Mouse (Mus musculus) cerebellum, adult 2 months (tissue): ENCODE results near the gene Upk3b. TPM values are rescaled to one million over a fixed set of nuclear protein-coding genes. Genes with fewer than 3 reads are reported as not detected.

Source experiments
- DNase-seq, 2 experiments: peaks; one replicate each; pipeline ENCODE4 v3.0.0; 2021
- H3K27ac ChIP-seq: fragments of 200-500 bp; 2 replicates; pipeline ENCODE4 v1.5.1; 2012; ENCODE audit warnings: low read length, control low read depth, inconsistent platforms; ENCODE audit not compliant: insufficient read depth
- H3K27me3 ChIP-seq: fragments of 200-500 bp; 2 replicates; pipeline ENCODE4 v1.6.1; 2012; ENCODE audit warnings: inconsistent platforms, mild to moderate bottlenecking, low read length, moderate library complexity; ENCODE audit not compliant: control insufficient read depth, insufficient read depth
- H3K4me1 ChIP-seq: fragments of 200-500 bp; 2 replicates; pipeline ENCODE4 v1.6.1; 2011; ENCODE audit warnings: low read length; ENCODE audit not compliant: control insufficient read depth, insufficient read depth
- H3K4me3 ChIP-seq: fragments of 200-500 bp; replicated peaks from 2 replicates; pipeline ENCODE3; 2011; ENCODE audit warnings: mild to moderate bottlenecking, low read depth, low read length, control low read depth; ENCODE audit not compliant: insufficient read depth
- CTCF ChIP-seq: fragments of 200-500 bp; IDR thresholded peaks from 2 replicates; pipeline ENCODE4 v1.5.1; 2011; ENCODE audit warnings: low read depth, mild to moderate bottlenecking, control low read depth, low read length, moderate library complexity, borderline replicate concordance; ENCODE audit not compliant: insufficient read depth
- POLR2A ChIP-seq: fragments of 200-500 bp; IDR thresholded peaks from 2 replicates; pipeline ENCODE4 v1.6.1; 2011; ENCODE audit warnings: low read length, control low read depth, borderline replicate concordance; ENCODE audit not compliant: insufficient read depth
- WGBS: fragments of 180-500 bp; shearing (Covaris S2); methylation state at CpG from one replicate; pipeline ENCODE4 v1.1.7; 2018; 5-methylcytosine and 5-hydroxymethylcytosine counted together
- polyA plus RNA-seq: library from polyadenylated mRNA; depleted of rRNA; stranded (reverse); fragments of >200 nt; gene quantifications from 2 replicates; pipeline ENCODE4 v1.2.3, GENCODE M21; 2012

Upk3b gene
- polyA plus RNA-seq, 1 experiment: not detected

DNA sequence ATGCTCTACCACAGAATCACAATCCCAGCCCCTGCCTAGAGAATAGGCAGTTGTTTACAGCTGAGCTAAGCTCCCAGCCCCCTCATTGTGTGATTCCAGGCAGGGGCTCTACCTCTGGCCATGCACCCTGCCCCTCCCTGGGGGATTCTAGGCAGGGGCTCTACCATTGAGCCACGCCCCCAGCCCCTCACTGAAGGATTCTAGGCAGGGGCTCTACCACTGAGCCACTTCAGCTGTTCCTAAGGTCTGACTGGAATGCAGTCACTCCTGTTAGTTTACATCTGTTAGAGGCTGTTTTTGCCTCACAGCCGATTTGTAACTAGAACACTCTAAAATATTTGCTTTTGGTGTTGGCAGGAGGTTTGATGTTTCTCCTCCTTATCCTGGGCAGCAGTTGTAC lies 36.0 kb upstream of the Upk3b start:
- no peak for DNase-seq
- H3K27ac ChIP-seq: no peak overlapping the region
- no peak overlapping the region for H3K4me3 ChIP-seq
- 64% methylated on average over 2 of the region's 2 CpGs for WGBS
- TF ChIP-seq CTCF (no peak), POLR2A (no peak)
- no peaks in the 10 kb centered on the region for H3K4me1 ChIP-seq
- no peaks in the 10 kb centered on the region for H3K27me3 ChIP-seq

DNA sequence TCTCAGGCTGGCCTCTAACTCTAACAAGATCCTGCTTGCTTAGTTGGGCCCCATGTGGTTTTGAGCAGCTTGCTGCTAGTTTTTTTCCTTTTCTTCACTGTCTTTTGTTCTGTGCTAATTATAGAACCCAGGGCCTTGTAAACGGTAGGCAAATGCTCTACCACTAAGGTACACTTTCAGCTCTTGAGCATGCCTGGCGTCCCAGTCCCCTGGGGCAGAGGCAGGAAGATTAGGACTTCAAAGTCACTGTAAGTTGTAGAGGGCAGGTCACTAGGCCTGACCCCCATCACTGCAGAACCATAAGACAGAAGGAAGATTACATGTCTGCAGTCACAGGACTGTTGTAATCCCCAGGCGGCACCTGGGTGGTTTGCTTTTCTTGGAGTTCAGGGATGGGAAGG lies 35.5 kb upstream of the Upk3b start:
- Histone ChIP-seq H3K27me3 (no peaks in the 10 kb centered on the region), H3K4me1 (no peaks in the 10 kb centered on the region), H3K27ac (no peak overlapping the region), H3K4me3 (no peak overlapping the region)
- no peak for TF ChIP-seq POLR2A
- no peak for TF ChIP-seq CTCF
- DNase-seq: no peak
- WGBS: 58% methylated on average over 3 of the region's 3 CpGs

GRCm38 (mm10) chr5:136004537-136004936 lies 33.8 kb upstream of the Upk3b start:
- H3K4me3 ChIP-seq: no peak overlapping the region
- H3K27me3 ChIP-seq: no peaks in the 10 kb centered on the region
- no peak for DNase-seq
- no peak overlapping the region for H3K27ac ChIP-seq
- H3K4me1 ChIP-seq: no peaks in the 10 kb centered on the region
- no peak for TF ChIP-seq POLR2A
- no peak for TF ChIP-seq CTCF
- 80% methylated on average over 4 of the region's 4 CpGs for WGBS

- TF ChIP-seq POLR2A (no peak), CTCF (no peak)
- Histone ChIP-seq H3K4me3 (no peak overlapping the region), H3K27ac (no peak overlapping the region), H3K27me3 (no peaks in the 10 kb centered on the region), H3K4me1 (no peaks in the 10 kb centered on the region)
- DNase-seq: no peak
- 47% methylated on average over 7 of the region's 7 CpGs for WGBS
These were observed 30.6 kb upstream of the Upk3b start for GRCm38 (mm10) chr5:136007745-136008144.

DNA sequence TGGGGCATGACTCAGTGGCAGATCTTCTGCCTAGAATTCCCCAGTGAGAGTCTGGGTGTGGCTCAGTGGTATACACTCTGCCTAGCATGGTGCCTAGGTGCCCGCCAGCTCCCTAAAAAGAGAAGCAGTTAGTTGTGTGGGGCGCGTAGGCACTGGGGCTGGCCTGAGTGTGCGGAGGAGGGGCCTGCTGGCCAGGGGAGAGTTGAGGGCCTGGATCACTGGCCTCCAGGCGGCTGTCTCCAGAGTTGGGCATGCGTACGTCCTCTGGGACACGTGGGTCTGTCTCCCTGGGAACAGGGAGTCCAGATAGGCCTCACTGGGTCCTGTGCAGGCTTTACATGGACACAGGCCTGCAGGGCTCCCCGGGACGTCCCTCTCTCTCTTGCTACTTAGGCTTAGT lies 23.4 kb upstream of the Upk3b start:
- H3K27me3 ChIP-seq: no peaks in the 10 kb centered on the region
- no peak overlapping the region for H3K4me3 ChIP-seq
- H3K27ac ChIP-seq: no peak overlapping the region
- no peak for TF ChIP-seq POLR2A
- TF ChIP-seq CTCF: no peak
- DNase-seq: no peak
- WGBS: 76% methylated on average over 10 of the region's 10 CpGs
- H3K4me1 ChIP-seq: no peaks in the 10 kb centered on the region

DNA sequence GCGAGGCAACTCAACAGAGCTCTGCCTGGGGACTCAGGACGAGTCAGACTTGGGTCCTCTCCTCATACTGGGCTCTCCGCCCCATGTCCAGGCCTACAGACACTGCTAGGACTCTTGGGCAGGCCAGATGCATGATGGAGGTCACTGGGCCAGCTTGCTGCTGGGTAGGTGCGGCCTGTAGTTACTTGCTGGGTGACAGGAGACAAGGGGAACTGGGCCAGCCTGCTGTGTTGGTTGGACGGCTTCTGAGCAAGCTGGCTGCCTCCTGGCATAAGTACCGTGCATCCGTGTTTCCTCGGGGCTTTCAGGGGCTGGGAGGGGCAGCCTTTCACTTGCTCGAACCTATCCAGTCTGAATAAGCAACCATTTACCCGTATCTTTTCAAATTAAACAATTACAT lies 22.7 kb upstream of the Upk3b start:
- TF ChIP-seq CTCF (no peak), POLR2A (no peak)
- Histone ChIP-seq H3K4me1 (no peaks in the 10 kb centered on the region), H3K27me3 (no peaks in the 10 kb centered on the region), H3K4me3 (no peak overlapping the region), H3K27ac (no peak overlapping the region)
- 49% methylated on average over 10 of the region's 10 CpGs for WGBS
- no peak for DNase-seq

- 60% methylated on average over 10 of the region's 10 CpGs for WGBS
- no peaks in the 10 kb centered on the region for H3K4me1 ChIP-seq
- no peak for DNase-seq
- no peak overlapping the region for H3K27ac ChIP-seq
- H3K4me3 ChIP-seq: no peak overlapping the region
- no peaks in the 10 kb centered on the region for H3K27me3 ChIP-seq
- no peak for TF ChIP-seq POLR2A
- no peak for TF ChIP-seq CTCF
These were observed 22.1 kb upstream of the Upk3b start for GRCm38 (mm10) chr5:136016014-136016876.

DNA sequence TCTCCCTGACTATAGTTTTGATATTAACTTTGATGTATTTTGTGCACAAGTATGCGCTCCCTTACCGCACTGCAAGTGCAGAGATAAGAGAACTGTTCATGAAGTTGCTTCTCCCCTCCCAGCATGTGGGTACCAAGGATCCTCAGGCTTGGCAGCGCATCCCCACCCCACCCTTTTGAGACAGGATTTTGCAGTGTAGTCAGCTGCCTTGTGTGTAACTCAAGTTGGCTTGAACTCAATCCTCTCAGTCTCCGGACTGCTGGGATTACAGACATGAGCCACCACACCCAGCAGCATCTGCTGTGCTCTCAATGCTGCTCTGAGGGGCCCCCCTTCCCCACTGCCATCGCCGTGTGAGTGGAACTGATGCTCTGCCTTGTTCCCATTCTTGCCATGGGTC lies 21.0 kb upstream of the Upk3b start:
- Histone ChIP-seq H3K4me3 (no peak overlapping the region), H3K27me3 (no peaks in the 10 kb centered on the region), H3K27ac (no peak overlapping the region), H3K4me1 (no peaks in the 10 kb centered on the region)
- no peak for TF ChIP-seq POLR2A
- no peak for TF ChIP-seq CTCF
- WGBS: 35% methylated on average over 6 of the region's 6 CpGs
- DNase-seq: no peak
